Mouse (Mus musculus): ENCODE data around the gene Mylk.

GRCm38 (mm10) chr16:34825111-34825744 lies 80.2 kb downstream of the Mylk start:
- TF ChIP-seq CTCF (IDR thresholded peaks at IDR 0.05), result no peak
- no peak for TF ChIP-seq EP300 (IDR thresholded peaks at IDR 0.05; ENCODE audit: insufficient read depth, low read depth, low read length)
- no peak for TF ChIP-seq POLR2A (IDR thresholded peaks at IDR 0.05; ENCODE audit: insufficient read depth, low read depth, low read length)
